Mouse (Mus musculus) embryonic fibroblast, embryonic 13.5 days (primary cell): Measurements from ENCODE around the gene Slc43a2.
"Not testable (repeated sequence)": the region's sequence is repeated elsewhere in the genome, so short reads cannot be mapped to it uniquely, and the experiment has no call there.

ENCODE experiments used
- CTCF ChIP-seq: IDR thresholded peaks from 2 replicates; pipeline ENCODE4 v1.5.1; 2011; ENCODE audit warnings: mild to moderate bottlenecking, control low read depth, low read length, moderate library complexity, borderline replicate concordance; ENCODE audit not compliant: insufficient read depth
- POLR2A ChIP-seq: IDR thresholded peaks from 2 replicates; pipeline ENCODE4 v1.6.1; 2011; ENCODE audit warnings: low read depth, mild to moderate bottlenecking, control low read depth, low read length, moderate library complexity

- TF ChIP-seq CTCF, POLR2A: not testable (repeated sequence)
Observed at GRCm38 (mm10) chr11:75599802-75600201, 68.3 kb downstream of the Slc43a2 start.
